Mouse (Mus musculus): Measurements from ENCODE around the gene Hyal1. TPM values are rescaled to one million over a fixed set of nuclear protein-coding genes. Genes with fewer than 3 reads are reported as not detected.

Hyal1 gene
- polyA plus RNA-seq, 1 experiment from 2014 or later = 3.6 TPM

DNA sequence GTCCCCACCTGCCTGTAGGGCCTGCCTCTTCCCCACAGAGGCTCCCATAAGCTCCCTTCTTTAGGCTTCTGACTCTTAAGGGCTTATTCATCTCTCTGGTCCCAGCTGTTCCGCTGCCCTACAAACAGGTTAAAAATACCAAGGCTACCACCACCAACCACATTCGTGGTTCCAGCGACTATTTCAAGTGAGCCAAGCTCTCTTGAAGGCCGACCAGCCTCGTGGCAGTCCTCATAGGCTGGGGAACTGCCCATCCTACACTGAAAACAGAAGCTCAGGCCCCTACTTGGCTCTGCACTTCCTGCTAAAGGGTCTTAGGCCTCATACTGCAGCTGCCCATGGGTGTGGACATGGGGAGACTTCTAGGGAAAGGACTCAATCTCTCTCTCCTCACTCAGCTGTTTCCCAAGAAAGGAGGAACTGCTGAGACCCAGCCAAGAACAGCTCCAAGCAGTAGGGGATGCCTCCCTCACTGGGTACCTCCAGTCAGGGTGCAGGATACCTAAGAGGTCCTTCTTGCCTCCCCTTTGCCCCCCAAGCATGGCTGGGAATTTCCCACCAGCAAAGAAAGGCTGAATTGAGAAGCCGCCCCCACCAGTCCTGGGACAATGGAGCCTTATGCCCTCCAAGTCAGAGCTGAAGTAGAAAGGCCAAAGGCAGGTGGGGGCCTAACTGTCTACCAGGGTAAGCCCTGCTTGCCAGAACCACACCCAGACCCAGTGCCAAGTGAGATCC, 34.9 kb downstream of the Hyal1 start:
- H3K4me3 ChIP-seq (ENCODE audit: low read depth, low read length) = no peak overlapping the region
- no peak for ATAC-seq (ENCODE audit: low FRiP score)

DNA sequence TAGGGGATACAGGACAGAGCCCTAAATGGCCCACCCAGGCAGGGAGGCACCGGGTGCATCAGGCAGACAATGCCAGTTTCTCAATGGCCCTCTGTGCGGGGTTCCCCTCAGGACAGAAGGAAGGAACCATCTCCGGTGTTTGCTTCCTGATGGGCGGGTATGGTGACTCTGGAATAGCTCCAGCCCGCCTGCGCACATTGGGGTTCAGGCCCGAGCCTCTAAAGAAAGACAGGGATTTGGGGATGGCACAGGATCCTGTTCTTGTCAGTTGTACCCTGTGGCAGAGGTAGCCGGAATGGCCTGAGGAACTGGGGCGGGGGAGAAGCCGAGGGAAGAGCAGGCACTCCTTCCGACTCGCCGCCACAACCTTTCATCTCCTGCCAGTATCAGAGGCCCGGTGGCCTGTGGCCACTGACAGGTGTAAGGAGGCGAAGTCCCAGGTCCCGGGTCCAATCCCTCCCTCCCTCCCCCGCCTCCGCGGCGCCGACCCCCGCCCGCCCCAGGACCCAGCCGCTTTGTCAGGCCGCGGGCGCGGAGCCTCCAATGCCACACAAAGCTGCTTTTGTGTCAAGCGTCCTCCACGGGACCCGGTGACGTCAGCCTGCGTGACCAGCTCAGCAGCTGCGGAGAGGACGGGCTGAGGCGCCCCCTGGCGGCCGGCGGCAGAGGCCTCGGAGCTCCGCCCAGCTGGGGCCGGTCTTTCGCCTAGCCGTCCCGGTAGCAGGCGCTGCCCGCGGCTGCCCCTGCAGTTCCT, 35.6 kb downstream of the Hyal1 start:
- peak; percentile 93 for ATAC-seq (ENCODE audit: low FRiP score)
- Histone ChIP-seq H3K9ac (ENCODE audit: low read depth, low read length) (peak overlapping the region; percentile 61), H3K27ac (ENCODE audit: low read depth, low read length) (peak overlapping the region; percentile 94), H3K27me3 (ENCODE audit: control insufficient read depth, insufficient read depth, low read length) (no peaks in the 10 kb centered on the region), H3K9me3 (ENCODE audit: control insufficient read depth, low read length) (no peaks in the 10 kb centered on the region), H3K36me3 (ENCODE audit: control insufficient read depth, insufficient read depth, low read length) (peaks cover 16% of the 10 kb centered on the region; the same call in 1 of the 2 replicates), H3K4me2 (replicated peaks; ENCODE audit: low read depth, low read length) (peak overlapping the region; percentile 59), H3K4me3 (ENCODE audit: low read depth, low read length) (peak overlapping the region; percentile 18; the same call in 1 of the 2 replicates), H3K4me1 (replicated peaks; ENCODE audit: control insufficient read depth, insufficient read depth, low read length) (peaks cover 24% of the 10 kb centered on the region)
- 4% methylated on average over 28 of the region's 48 CpGs for WGBS
- peak; percentile 100 for DNase-seq (ENCODE audit: low spot score)

More for the DNA sequence above, 34.9 kb downstream of the Hyal1 start:
- peaks cover 15% of the 10 kb centered on the region; the same call in 1 of the 2 replicates for H3K36me3 ChIP-seq (ENCODE audit: control insufficient read depth, insufficient read depth, low read length)
- 80% methylated on average over 6 of the region's 6 CpGs for WGBS
- no peaks in the 10 kb centered on the region for H3K9me3 ChIP-seq (ENCODE audit: control insufficient read depth, low read length)
- peak overlapping the region; percentile 59; the same call in 1 of the 2 replicates for H3K4me2 ChIP-seq (replicated peaks; ENCODE audit: low read depth, low read length)
- peak overlapping the region; percentile 94 for H3K27ac ChIP-seq (ENCODE audit: low read depth, low read length)
- peaks cover 24% of the 10 kb centered on the region for H3K4me1 ChIP-seq (replicated peaks; ENCODE audit: control insufficient read depth, insufficient read depth, low read length)
- no peaks in the 10 kb centered on the region for H3K27me3 ChIP-seq (ENCODE audit: control insufficient read depth, insufficient read depth, low read length)
- DNase-seq (ENCODE audit: low spot score) = no peak
- H3K9ac ChIP-seq (ENCODE audit: low read depth, low read length) = peak overlapping the region; percentile 61

DNA sequence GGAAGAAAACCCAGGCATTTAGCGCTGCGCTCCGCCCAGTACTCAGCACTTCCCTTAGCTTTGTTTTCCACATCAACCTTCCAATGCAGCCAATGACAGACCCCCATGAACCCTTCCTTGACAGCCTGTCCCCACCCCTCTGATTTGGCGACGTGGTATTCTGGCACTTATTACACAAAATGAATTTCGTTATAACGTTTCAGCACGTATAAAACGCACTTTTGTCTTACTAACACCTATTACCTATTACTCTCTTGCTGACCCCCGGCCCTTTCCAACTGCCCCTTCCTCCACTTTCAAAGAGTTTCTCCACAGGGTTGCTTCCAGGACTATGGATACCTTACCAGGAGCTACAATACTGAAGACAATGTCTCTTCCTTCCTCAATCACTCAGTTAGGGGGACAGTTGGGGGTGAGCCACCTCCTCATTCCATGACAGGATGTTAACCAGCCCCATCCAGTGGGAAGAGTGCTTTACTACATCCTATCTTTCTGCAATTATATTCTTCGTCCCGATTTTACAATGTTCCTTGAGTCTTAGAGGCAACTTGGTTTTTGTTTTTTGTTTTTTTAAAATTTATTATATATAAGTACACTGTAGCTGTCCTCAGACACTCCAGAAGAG, 36.3 kb downstream of the Hyal1 start:
- H3K27me3 ChIP-seq (ENCODE audit: control insufficient read depth, insufficient read depth, low read length) = no peaks in the 10 kb centered on the region
- 12% methylated on average over 12 of the region's 12 CpGs for WGBS
- peak overlapping the region; percentile 25; the same call in 1 of the 2 replicates for H3K4me2 ChIP-seq (replicated peaks; ENCODE audit: low read depth, low read length)
- peak overlapping the region; percentile 94 for H3K27ac ChIP-seq (ENCODE audit: low read depth, low read length)
- H3K4me3 ChIP-seq (ENCODE audit: low read depth, low read length) = peak overlapping the region; percentile 18; the same call in 1 of the 2 replicates
- H3K36me3 ChIP-seq (ENCODE audit: control insufficient read depth, insufficient read depth, low read length) = peaks cover 20% of the 10 kb centered on the region
- H3K4me1 ChIP-seq (replicated peaks; ENCODE audit: control insufficient read depth, insufficient read depth, low read length) = peaks cover 24% of the 10 kb centered on the region
- H3K9me3 ChIP-seq (ENCODE audit: control insufficient read depth, low read length) = no peaks in the 10 kb centered on the region
- H3K9ac ChIP-seq (ENCODE audit: low read depth, low read length) = no peak overlapping the region; the same call in 1 of the 2 replicates
- ATAC-seq (ENCODE audit: low FRiP score) (peak; percentile 37), DNase-seq (ENCODE audit: low spot score) (no peak)

DNA sequence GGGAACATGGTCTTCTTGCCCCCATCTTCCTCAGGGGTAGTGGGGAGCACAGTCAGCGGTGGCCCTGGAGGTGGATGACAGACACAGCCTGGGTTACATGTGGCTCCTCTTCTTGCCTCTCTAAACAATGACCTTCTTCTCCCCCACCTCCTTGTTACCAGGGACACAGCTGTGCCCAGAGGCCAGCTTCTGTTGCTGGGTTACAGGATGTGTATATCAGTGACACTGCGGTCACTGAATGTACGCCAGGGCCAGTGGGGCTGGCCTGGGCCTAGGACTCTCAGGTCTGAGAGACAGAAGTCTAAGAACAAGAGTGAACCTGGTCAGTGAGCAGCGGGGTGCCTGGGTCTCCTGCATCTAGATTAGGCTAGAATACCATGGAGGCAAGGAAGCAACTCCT, 38.3 kb downstream of the Hyal1 start:
- WGBS = 52% methylated on average over 4 of the region's 4 CpGs
- Histone ChIP-seq H3K4me2 (replicated peaks; ENCODE audit: low read depth, low read length) (no peak overlapping the region), H3K4me1 (replicated peaks; ENCODE audit: control insufficient read depth, insufficient read depth, low read length) (peaks cover 16% of the 10 kb centered on the region), H3K4me3 (ENCODE audit: low read depth, low read length) (no peak overlapping the region), H3K27ac (ENCODE audit: low read depth, low read length) (peak overlapping the region; percentile 61), H3K36me3 (ENCODE audit: control insufficient read depth, insufficient read depth, low read length) (peaks cover 27% of the 10 kb centered on the region), H3K9ac (ENCODE audit: low read depth, low read length) (no peak overlapping the region), H3K27me3 (ENCODE audit: control insufficient read depth, insufficient read depth, low read length) (no peaks in the 10 kb centered on the region), H3K9me3 (ENCODE audit: control insufficient read depth, low read length) (no peaks in the 10 kb centered on the region)
- DNase-seq (ENCODE audit: low spot score) (peak; percentile 48), ATAC-seq (ENCODE audit: low FRiP score) (no peak)

DNA sequence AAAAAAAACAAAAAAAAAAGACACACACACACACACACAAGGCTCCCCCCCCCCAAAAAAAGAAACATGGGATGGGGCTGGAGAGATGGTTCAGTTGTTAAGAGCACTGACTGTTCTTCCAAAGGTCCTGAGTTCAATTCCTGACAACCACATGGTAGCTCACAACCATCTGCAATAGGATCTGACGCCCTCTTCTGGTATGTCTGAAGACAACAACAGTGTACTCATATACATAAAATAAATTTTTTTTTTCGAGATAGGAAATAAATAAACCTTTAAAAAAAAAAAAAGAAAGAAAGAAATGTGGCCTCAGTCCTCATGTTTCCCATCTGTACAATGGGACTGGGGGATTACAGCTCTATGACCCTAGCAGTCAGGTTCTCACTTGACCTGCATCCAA, 40.7 kb downstream of the Hyal1 start:
- WGBS = 85% methylated on average over 2 of the region's 2 CpGs

DNA sequence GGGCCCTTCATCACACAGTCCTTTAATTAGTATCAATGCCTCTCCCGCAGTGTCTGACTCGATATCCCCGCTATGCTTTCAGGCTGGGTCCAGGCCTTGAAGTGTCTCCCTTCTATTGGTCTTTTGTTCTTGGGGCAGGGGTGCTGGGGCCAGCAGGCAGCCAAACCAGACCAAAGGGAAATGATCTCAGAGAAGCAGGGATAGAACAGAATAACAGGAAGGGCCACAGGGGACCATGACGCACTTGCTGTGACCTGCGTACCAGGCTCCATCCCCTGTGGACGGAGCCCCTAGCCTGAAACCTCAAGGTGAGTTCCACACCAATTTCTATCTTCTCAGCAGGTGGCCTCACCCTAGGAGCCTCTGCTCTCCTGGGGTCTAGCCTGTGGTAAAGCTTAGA, 41.4 kb downstream of the Hyal1 start:
- no peak for ATAC-seq (ENCODE audit: low FRiP score)
- peaks cover 29% of the 10 kb centered on the region for H3K36me3 ChIP-seq (ENCODE audit: control insufficient read depth, insufficient read depth, low read length)
- no peak overlapping the region for H3K9ac ChIP-seq (ENCODE audit: low read depth, low read length)

More for the DNA sequence above, 40.7 kb downstream of the Hyal1 start:
- no peaks in the 10 kb centered on the region for H3K27me3 ChIP-seq (ENCODE audit: control insufficient read depth, insufficient read depth, low read length)
- H3K4me2 ChIP-seq (replicated peaks; ENCODE audit: low read depth, low read length) = no peak overlapping the region
- no peak overlapping the region for H3K4me3 ChIP-seq (ENCODE audit: low read depth, low read length)
- H3K9ac ChIP-seq (ENCODE audit: low read depth, low read length) = no peak overlapping the region
- ATAC-seq (ENCODE audit: low FRiP score) = no peak
- no peak overlapping the region for H3K27ac ChIP-seq (ENCODE audit: low read depth, low read length)
- H3K9me3 ChIP-seq (ENCODE audit: control insufficient read depth, low read length) = no peaks in the 10 kb centered on the region
- peaks cover 29% of the 10 kb centered on the region for H3K36me3 ChIP-seq (ENCODE audit: control insufficient read depth, insufficient read depth, low read length)
- H3K4me1 ChIP-seq (replicated peaks; ENCODE audit: control insufficient read depth, insufficient read depth, low read length) = peaks cover 7% of the 10 kb centered on the region
- no peak for DNase-seq (ENCODE audit: low spot score)

DNA sequence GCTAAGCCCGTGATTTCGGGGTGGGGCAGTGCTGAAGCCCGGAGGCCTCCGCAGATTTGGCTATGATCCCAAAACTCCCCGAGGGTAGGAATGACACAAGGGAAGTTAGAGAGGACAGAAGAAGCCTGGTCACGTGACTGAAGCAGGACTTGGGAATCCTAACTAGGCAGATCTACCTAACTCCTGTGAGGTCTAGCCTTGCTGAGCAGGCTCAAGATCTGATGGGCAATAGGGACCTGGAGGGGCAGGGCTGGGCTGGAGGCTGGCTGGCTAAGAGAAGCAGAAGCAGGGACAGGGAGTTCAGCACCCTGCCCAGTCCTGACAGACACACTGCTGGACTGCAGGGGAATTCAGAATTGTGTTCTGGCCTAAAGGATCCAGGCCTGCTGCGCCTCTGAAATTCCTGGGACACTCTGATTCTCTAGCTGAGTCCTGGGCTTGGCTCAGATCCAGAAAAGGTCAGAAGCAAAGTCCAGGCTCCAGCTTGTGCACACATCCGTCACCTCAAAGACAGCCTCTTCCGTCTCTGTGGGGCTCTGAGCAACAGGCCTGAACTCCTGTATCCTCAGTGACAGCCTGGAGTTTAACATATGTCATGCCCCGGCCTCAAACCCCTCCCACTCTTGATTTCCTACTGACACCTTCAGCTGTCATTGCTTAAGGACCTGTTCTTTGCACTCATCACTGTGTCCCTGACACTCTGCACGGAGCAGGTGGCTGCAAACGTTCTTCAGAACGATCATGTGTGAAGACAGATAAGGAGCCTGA, 42.2 kb downstream of the Hyal1 start:
- Histone ChIP-seq H3K27ac (ENCODE audit: low read depth, low read length) (peak overlapping the region; percentile 17; the same call in 1 of the 2 replicates), H3K27me3 (ENCODE audit: control insufficient read depth, insufficient read depth, low read length) (no peaks in the 10 kb centered on the region), H3K4me3 (ENCODE audit: low read depth, low read length) (no peak overlapping the region), H3K36me3 (ENCODE audit: control insufficient read depth, insufficient read depth, low read length) (peaks cover 30% of the 10 kb centered on the region), H3K9me3 (ENCODE audit: control insufficient read depth, low read length) (no peaks in the 10 kb centered on the region), H3K4me1 (replicated peaks; ENCODE audit: control insufficient read depth, insufficient read depth, low read length) (peaks cover 7% of the 10 kb centered on the region), H3K4me2 (replicated peaks; ENCODE audit: low read depth, low read length) (no peak overlapping the region), H3K9ac (ENCODE audit: low read depth, low read length) (no peak overlapping the region)
- no peak for ATAC-seq (ENCODE audit: low FRiP score)
- 80% methylated on average over 13 of the region's 13 CpGs for WGBS
- no peak for DNase-seq (ENCODE audit: low spot score)

More for the DNA sequence above, 41.4 kb downstream of the Hyal1 start:
- 93% methylated on average over 6 of the region's 6 CpGs for WGBS
- Histone ChIP-seq H3K4me1 (replicated peaks; ENCODE audit: control insufficient read depth, insufficient read depth, low read length) (peaks cover 7% of the 10 kb centered on the region), H3K27me3 (ENCODE audit: control insufficient read depth, insufficient read depth, low read length) (no peaks in the 10 kb centered on the region), H3K27ac (ENCODE audit: low read depth, low read length) (no peak overlapping the region), H3K9me3 (ENCODE audit: control insufficient read depth, low read length) (no peaks in the 10 kb centered on the region), H3K4me2 (replicated peaks; ENCODE audit: low read depth, low read length) (no peak overlapping the region), H3K4me3 (ENCODE audit: low read depth, low read length) (no peak overlapping the region)
- DNase-seq (ENCODE audit: low spot score) = no peak

DNA sequence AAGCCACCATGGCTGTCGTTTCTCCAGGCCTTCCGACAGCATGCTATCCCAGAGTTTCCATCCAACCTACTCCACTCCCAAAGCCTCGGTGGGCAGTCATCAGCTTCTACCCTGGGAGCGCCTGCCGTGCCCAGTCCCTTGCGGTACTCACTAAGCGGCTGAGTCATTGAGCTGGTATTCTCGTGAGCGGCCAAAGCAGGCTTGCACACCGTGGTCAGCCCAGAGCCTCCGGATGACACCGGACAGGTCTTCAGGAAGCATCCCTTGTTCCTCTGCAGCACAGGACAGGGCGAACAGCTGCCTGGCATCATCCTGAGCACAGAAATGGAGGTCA, 42.8 kb downstream of the Hyal1 start:
- Histone ChIP-seq H3K4me2 (replicated peaks; ENCODE audit: low read depth, low read length) (no peak overlapping the region), H3K27ac (ENCODE audit: low read depth, low read length) (0 out of 2 replicates have a peak overlapping the region, but pooled peaks have one; percentile 27), H3K9ac (ENCODE audit: low read depth, low read length) (no peak overlapping the region), H3K4me1 (replicated peaks; ENCODE audit: control insufficient read depth, insufficient read depth, low read length) (peaks cover 7% of the 10 kb centered on the region), H3K9me3 (ENCODE audit: control insufficient read depth, low read length) (no peaks in the 10 kb centered on the region), H3K4me3 (ENCODE audit: low read depth, low read length) (no peak overlapping the region), H3K27me3 (ENCODE audit: control insufficient read depth, insufficient read depth, low read length) (no peaks in the 10 kb centered on the region), H3K36me3 (ENCODE audit: control insufficient read depth, insufficient read depth, low read length) (peaks cover 32% of the 10 kb centered on the region)
- DNase-seq (ENCODE audit: low spot score) = no peak
- 84% methylated on average over 13 of the region's 13 CpGs for WGBS
- no peak for ATAC-seq (ENCODE audit: low FRiP score)
